Mouse (Mus musculus) B cell, adult 62 days (primary cell): ENCODE measurements around the gene Rnf44. TPM values are rescaled to one million over a fixed set of nuclear protein-coding genes. Genes with fewer than 3 reads are reported as not detected.

ENCODE experiments used
- total RNA-seq: library from RNA; stranded (reverse); gene quantifications from 4 replicates; pipeline ENCODE4 v1.2.4, GENCODE M21; 2023

Gene Rnf44
- 256 to 280 TPM (median 267 TPM) in 4 replicates for total RNA-seq

DNA sequence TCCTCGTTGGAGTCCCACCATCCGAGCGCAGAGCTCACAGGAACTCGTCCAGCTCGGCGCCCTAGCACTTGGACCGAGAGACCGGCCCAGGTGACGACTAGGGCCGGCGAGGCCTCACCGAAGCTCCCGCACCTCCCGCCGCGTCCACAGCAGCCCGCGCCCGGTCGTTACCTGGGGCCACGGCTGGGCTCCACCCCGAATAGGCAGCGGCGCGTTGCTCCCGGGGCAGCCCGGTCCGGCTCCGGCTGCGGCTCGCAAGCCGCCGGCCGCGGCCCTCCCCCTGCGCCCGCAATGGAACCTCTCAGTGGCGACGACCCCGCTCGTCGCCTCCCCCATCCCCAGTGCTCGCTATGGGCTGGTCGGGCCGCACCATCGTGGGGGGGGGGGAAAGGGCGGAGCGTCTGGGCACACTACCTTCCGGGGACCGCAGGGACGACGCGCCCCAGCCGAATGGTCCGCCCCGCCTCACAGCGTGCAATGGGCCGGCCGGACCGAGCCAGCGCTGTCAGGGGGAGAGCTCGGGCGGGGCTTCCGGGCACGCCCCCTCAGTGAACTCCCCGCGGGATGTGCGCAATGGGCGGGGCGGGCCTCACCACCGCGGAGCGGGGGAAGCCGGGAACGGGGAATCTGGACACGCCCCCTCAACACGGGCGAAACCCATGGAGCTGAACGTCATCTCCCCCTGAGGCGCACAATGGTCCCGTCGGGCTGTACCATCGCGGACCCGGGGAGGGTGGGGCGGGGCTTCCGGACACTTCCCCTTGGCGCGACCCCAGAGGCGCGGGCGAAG lies at the start of gene Rnf44:
Gene Rnf44, minus strand, starts transcription at position 350 of the 790 bp plus-strand sequence.

DNA sequence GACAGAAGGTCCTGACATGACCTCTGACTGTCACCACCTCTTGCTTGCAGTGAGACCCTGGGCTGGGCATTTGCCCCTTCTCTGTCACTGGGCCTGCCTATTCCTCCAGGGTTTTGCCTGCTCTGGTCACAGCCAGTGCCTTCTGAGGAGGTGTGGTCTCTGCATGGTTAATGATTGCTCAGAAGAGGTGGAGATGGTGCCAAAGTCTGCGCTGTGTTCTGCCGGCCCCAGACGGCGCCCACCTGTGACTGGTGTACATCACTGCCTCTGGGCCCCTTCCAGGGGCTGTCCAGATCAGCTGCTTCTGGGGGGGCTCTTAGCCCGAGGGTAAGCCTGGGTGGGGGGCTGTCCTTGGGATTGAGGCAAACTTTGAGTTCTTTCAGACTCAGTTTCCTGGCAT lies 7.5 kb upstream of the Rnf44 start, which contains the start of gene Cdhr2:
Gene Cdhr2, plus strand, starts transcription at position 219 of the 400 bp plus-strand sequence.

Other genes starting within 250 kb of the Rnf44 start
- gene Thoc3, start 225.1 kb downstream of the Rnf44 start, total RNA-seq = 19.9 to 31.8 TPM (median 22.3 TPM) in 4 replicates
- gene Simc1, start 190.1 kb downstream of the Rnf44 start, total RNA-seq = 20.6 to 27.1 TPM (median 24.9 TPM) in 4 replicates
- 31.9 to 42.3 TPM (median 38.0 TPM) in 4 replicates for gene 4833439L19Rik, start 128.5 kb downstream of the Rnf44 start, total RNA-seq
- gene Arl10, start 118.9 kb downstream of the Rnf44 start, total RNA-seq = 4.6 to 10.3 TPM (median 9.0 TPM) in 4 replicates
- gene Nop16, start 103.8 kb downstream of the Rnf44 start, total RNA-seq = 15.0 to 25.6 TPM (median 18.9 TPM) in 4 replicates
- 53.9 to 59.8 TPM (median 56.6 TPM) in 4 replicates for gene Higd2a, start 103.7 kb downstream of the Rnf44 start, total RNA-seq
- gene Cltb, start 82.6 kb downstream of the Rnf44 start, total RNA-seq = 20.9 to 25.5 TPM (median 21.3 TPM) in 4 replicates
- 55.6 to 66.1 TPM (median 59.9 TPM) in 4 replicates for gene Faf2, start 72.1 kb downstream of the Rnf44 start, total RNA-seq
- not detected in 4 replicates for gene Cdhr2, start 7.6 kb upstream of the Rnf44 start, total RNA-seq
- not detected in 4 replicates for gene Gprin1, start 56.0 kb upstream of the Rnf44 start, total RNA-seq
- not detected in 4 replicates for gene Sncb, start 72.7 kb upstream of the Rnf44 start, total RNA-seq
- not detected in 4 replicates for gene Eif4e1b, start 90.1 kb upstream of the Rnf44 start, total RNA-seq
- 3.1 to 12.3 TPM (median 7.9 TPM) in 4 replicates for gene Tspan17, start 95.5 kb upstream of the Rnf44 start, total RNA-seq